Mouse (Mus musculus) brown adipose tissue, adult 24 weeks (tissue): ENCODE measurements around the gene Gm49630. TPM values are rescaled to one million over a fixed set of nuclear protein-coding genes. Genes with fewer than 3 reads are reported as not detected.
"Not testable (repeated sequence)": the region's sequence is repeated elsewhere in the genome, so short reads cannot be mapped to it uniquely, and the experiment has no call there.

ENCODE experiments used
- H3K27ac ChIP-seq: fragments of 200-500 bp; replicated peaks from 2 replicates; pipeline ENCODE4 v1.5.1; 2012; ENCODE audit warnings: low read depth, mild to moderate bottlenecking, low read length
- H3K4me1 ChIP-seq: fragments of 200-500 bp; 2 replicates; pipeline ENCODE4 v1.6.1; 2012; ENCODE audit warnings: low read length, mixed read lengths; ENCODE audit not compliant: control insufficient read depth, insufficient read depth, insufficient read length
- H3K4me3 ChIP-seq: fragments of 200-500 bp; 2 replicates; pipeline ENCODE4 v1.5.1; 2012; ENCODE audit warnings: low read depth, mild to moderate bottlenecking, low read length, moderate library complexity; ENCODE audit not compliant: insufficient read depth
- polyA plus RNA-seq: library from polyadenylated mRNA; stranded (reverse); fragments of >200 nt; gene quantifications from 2 replicates; pipeline ENCODE4 v1.2.4, GENCODE M21; 2012; ENCODE audit not compliant: missing spikeins, insufficient read depth, insufficient read length

Gene Gm49630
- polyA plus RNA-seq: not detected in 2 replicates

DNA sequence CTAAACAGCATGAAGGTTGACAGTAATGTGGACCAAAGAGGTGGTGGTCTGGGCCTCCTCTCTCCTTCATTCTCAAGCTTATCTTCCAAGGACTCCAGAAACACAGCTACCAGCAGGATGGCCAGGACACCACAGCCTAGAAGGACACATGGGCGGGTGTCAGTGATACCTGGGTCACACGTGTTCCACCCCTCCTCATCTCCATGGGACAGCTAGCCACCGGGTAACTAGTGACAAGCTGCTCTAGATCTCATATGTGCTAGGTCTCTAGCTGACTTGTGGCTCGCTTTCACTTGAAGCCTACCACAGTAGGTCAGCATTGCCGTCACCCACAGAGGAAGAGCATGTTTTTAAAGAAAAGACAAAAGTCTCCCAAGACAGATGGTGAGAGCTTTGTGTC, at the start of gene Gm49630:
TSS of gene Gm49630 (minus strand) at position 101 of the 400 bp plus-strand sequence.
- H3K4me3 ChIP-seq, H3K27ac ChIP-seq, H3K4me1 ChIP-seq: not testable (repeated sequence)

DNA sequence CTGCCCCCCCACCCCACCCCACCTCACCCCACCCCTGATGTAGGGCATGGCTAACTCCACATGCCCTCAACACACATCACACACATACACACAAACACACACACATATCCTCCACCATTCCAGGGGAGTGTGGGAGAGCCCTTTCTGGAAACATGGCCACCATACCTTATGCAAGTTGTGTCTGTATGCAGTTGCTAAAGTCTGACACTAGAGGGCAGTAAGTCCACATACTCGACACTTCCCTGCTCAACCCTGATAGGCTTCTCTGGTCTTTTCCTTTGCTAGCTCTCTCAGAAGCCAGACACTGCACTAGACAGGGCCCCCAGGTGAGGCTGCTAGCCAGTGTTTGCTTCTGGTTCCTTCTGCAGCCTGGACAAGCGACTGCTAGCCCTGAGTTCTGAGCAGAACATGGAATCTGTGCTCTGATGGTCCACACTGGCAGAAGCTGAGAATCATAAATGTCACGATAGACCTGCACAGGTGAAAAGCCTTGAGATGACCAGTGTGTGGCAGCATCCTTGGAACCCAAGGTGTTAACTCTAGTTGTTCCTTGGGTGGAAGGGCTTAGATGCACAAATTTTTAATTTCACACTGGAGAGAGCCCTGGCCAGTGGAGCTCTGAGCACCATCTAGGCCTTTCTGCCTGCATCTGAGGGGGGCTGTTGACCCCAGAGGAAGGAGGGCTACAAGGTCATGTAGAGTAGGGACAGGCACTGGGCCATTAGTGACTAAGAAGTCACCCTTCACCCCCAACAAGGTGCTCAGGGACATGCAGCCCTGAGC, 48.6 kb upstream of the Gm49630 start:
- H3K4me1 ChIP-seq, H3K4me3 ChIP-seq, H3K27ac ChIP-seq: not testable (repeated sequence)

- not testable (repeated sequence) for H3K27ac ChIP-seq, H3K4me1 ChIP-seq, H3K4me3 ChIP-seq
Measured at GRCm38 (mm10) chr17:7414601-7415310, 43.0 kb upstream of the Gm49630 start.

DNA sequence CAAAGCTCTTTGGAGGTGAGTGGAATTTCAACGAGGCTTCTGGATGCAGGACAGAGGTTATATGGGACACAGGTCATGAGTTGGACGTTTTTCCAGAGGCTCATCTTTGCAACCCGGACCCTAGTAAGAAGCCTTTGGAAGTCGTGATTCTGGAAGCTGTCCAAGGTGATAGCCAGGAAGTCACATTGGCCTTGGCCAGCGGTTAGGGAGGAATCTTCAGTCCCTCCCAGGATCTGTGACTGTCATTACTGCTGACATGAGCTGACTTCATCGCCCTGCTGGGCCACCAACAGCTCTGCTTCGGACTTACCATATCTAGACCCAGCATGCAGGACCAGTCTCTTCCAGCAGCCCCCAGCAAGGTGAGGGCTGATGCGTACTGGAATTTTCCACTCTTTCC, 41.6 kb upstream of the Gm49630 start:
- H3K27ac ChIP-seq, H3K4me1 ChIP-seq, H3K4me3 ChIP-seq: not testable (repeated sequence)

- not testable (repeated sequence) for H3K4me1 ChIP-seq, H3K27ac ChIP-seq
Measured at GRCm38 (mm10) chr17:7399770-7400169, 28.0 kb upstream of the Gm49630 start.

GRCm38 (mm10) chr17:7398198-7398847, 26.5 kb upstream of the Gm49630 start:
- not testable (repeated sequence) for H3K4me1 ChIP-seq, H3K27ac ChIP-seq, H3K4me3 ChIP-seq

More at GRCm38 (mm10) chr17:7399770-7400169, 28.0 kb upstream of the Gm49630 start:
- not testable (repeated sequence) for H3K4me3 ChIP-seq

DNA sequence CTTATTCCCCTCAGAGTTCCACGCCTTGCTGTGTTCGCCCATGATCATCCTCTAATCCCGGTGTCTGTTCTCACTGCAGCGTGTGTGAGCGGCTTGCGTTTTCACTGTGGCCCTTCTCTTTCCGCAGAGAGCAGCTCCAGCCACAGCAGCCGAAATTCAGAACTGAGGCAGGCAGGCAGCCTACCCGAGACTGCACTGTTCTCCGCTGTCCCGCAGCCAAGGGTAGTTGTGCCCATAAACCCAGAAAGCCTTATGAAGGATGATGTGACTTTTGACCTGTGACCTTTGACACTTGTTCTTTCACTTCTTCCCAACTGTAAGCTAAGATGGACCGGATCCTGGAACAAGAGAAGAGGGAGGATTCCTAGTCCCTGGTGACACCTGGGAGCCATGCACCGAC, 25.3 kb upstream of the Gm49630 start:
- not testable (repeated sequence) for H3K4me3 ChIP-seq

DNA sequence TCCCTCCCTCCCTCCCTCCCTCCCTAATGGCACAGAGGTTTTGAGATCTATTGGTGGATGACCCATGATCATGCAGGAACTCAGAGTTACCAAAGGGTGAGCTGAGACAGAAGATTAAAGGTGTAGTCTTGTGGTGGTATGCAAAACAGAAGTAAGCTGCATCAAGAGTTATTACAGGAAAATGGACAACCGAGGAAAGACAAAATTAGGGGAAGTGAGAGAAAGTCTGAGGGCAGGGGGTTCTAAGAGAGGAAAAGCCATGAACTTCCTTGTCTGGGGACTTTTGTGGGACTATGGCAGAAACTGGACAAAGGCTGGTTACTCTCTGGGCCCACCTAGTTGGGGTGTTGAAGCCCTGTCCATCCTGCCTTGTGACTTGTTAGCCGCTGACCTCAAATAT, 24.5 kb upstream of the Gm49630 start:
- H3K27ac ChIP-seq, H3K4me1 ChIP-seq, H3K4me3 ChIP-seq: not testable (repeated sequence)

More for the DNA sequence above, 25.3 kb upstream of the Gm49630 start:
- H3K4me1 ChIP-seq, H3K27ac ChIP-seq: not testable (repeated sequence)

DNA sequence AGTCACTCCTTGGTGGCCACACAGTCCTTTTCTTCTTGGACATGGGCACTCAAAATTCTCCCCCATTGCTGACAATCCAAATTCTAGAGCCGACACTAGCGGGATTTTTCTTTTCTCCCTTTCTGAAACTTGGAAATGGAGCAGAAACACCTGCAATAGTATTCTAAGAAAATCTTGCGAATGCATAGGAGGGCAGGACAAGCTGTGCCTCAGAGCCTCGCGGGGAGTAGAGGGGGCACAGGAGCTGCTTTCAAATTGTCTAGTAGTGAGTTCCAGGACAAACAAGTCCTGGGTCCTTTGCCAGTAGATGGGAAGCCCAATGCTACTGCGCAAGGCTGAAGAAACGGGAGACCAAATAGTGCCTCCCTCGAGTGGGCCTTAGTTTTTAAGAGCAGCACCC, 23.9 kb upstream of the Gm49630 start:
- H3K27ac ChIP-seq, H3K4me3 ChIP-seq, H3K4me1 ChIP-seq: not testable (repeated sequence)

- H3K4me3 ChIP-seq, H3K27ac ChIP-seq, H3K4me1 ChIP-seq: not testable (repeated sequence)
Measured at GRCm38 (mm10) chr17:7395116-7395515, 23.3 kb upstream of the Gm49630 start.

DNA sequence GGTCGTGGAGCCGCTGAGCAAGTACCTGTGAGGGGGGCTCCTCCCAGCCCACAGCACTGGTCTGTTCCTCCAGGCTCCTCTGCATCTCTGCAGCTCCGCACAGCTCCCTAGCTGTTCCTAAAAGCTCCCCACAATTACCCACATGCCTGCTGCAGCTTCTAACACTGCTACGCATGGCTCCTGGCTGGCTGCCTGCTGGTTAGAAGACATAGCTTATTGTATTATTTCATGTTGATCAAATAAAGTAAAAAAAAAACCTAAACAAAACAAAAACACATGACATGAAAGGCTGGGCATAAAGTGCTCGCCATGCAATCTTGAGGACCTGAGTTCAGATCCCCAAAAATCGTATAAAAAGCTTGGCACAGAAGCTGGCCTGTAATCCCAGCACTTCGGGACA, 18.1 kb upstream of the Gm49630 start:
- H3K4me1 ChIP-seq, H3K4me3 ChIP-seq, H3K27ac ChIP-seq: not testable (repeated sequence)

- H3K27ac ChIP-seq, H3K4me1 ChIP-seq, H3K4me3 ChIP-seq: not testable (repeated sequence)
Measured at GRCm38 (mm10) chr17:7388958-7389356, 17.2 kb upstream of the Gm49630 start.

DNA sequence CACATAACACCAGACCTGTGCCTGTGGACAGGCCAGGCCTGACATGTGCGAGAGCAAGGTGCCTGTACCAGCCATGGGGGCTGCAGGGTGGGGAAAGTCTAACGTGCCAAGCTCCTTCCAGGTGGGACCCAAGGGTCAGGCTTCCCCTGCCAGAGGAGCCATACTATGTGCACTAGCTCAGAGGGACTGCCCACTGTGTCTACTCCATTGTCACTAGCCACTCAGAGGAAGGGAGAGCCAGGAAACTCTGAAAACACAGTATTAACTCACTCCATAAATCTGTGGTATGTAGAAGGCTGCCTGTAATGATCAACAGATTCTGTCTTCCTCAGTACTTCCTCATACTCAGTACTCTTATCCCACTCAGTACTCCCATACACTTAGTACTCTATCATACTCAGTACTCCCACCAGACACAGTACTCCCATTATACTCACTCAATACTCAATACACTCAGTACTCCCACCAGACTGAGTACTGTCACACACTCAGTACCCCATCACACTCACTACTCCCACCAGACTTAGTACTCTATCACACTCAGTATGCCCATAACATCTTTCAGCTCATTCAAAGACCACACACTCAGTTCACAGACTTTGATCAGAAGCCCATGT, 16.7 kb upstream of the Gm49630 start:
- not testable (repeated sequence) for H3K27ac ChIP-seq, H3K4me1 ChIP-seq, H3K4me3 ChIP-seq

DNA sequence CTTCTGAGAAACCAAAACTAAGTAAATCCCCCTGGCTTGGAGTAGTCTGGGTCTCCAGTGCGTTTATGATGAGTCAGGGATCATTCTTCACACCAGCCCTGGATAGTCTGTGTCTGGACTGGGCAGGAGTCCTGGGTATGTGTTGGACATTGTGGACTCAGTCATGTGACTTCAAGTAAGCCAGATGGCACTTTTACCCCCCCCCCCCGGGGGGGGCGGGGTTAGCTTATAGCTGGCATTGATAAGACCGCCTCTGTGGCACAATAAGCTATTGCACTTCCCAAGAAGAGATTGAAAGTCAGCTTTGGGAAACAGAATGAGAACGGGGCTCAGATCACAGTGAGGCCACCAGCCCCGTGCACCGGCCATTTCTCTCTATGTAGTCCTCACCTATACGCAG, 14.2 kb upstream of the Gm49630 start:
- not testable (repeated sequence) for H3K4me3 ChIP-seq

GRCm38 (mm10) chr17:7385364-7385763, 13.6 kb upstream of the Gm49630 start, which contains the start of gene Unc93a2:
TSS of gene Unc93a2 (minus strand) at chr17:7385464.
- H3K4me1 ChIP-seq, H3K27ac ChIP-seq, H3K4me3 ChIP-seq: not testable (repeated sequence)

More for the DNA sequence above, 14.2 kb upstream of the Gm49630 start:
- not testable (repeated sequence) for H3K27ac ChIP-seq, H3K4me1 ChIP-seq
